Mouse (Mus musculus) heart, embryonic 11.5 days (tissue): ENCODE measurements around the gene Gm44511. TPM values are rescaled to one million over a fixed set of nuclear protein-coding genes. Genes with fewer than 3 reads are reported as not detected.
"Not testable (repeated sequence)": the region's sequence is repeated elsewhere in the genome, so short reads cannot be mapped to it uniquely, and the experiment has no call there.

Experiments
- ATAC-seq: fragments of 200-750 bp; cut with Nextera tagmentation; replicated peaks from 2 replicates; pipeline ENCODE4 v1.8.0; 2017; ENCODE audit warnings: moderate library complexity; ENCODE audit not compliant: insufficient number of reproducible peaks, low FRiP score, low TSS enrichment
- H3K27ac ChIP-seq: fragments of 300-500 bp; sonication (generic); 2 replicates; pipeline ENCODE4 v1.5.1; 2014; ENCODE audit warnings: mild to moderate bottlenecking, low read depth, low read length
- H3K27me3 ChIP-seq: fragments of 300-500 bp; sonication (generic); 2 replicates; pipeline ENCODE4 v1.6.1; 2014; ENCODE audit warnings: mild to moderate bottlenecking, low read length, mixed read lengths; ENCODE audit not compliant: control insufficient read depth, insufficient read depth
- H3K36me3 ChIP-seq: fragments of 300-500 bp; sonication (generic); 2 replicates; pipeline ENCODE4 v1.6.1; 2014; ENCODE audit warnings: mild to moderate bottlenecking, low read length, moderate library complexity, mixed read lengths; ENCODE audit not compliant: control insufficient read depth, insufficient read depth
- H3K4me1 ChIP-seq: fragments of 300-500 bp; sonication (generic); 2 replicates; pipeline ENCODE4 v1.6.1; 2014; ENCODE audit warnings: low read length; ENCODE audit not compliant: control insufficient read depth, insufficient read depth
- H3K4me2 ChIP-seq: fragments of 300-500 bp; sonication (generic); 2 replicates; pipeline ENCODE4 v1.6.1; 2014; ENCODE audit warnings: mild to moderate bottlenecking, moderate library complexity
- H3K4me3 ChIP-seq: fragments of 300-500 bp; sonication (generic); 2 replicates; pipeline ENCODE4 v1.5.1; 2014; ENCODE audit warnings: low read depth, low read length
- H3K9ac ChIP-seq: fragments of 300-500 bp; sonication (generic); 2 replicates; pipeline ENCODE4 v1.6.1; 2014; ENCODE audit warnings: mild to moderate bottlenecking, low read depth, low read length, moderate library complexity
- H3K9me3 ChIP-seq: fragments of 300-500 bp; sonication (generic); replicated peaks from 2 replicates; pipeline ENCODE4 v1.6.1; 2016; ENCODE audit warnings: low read length; ENCODE audit not compliant: control insufficient read depth
- WGBS: fragments of 180-500 bp; shearing (Covaris S2); extraction: QIAGEN DNeasy Blood & Tissue Kit; methylation state at CpG from one replicate; pipeline ENCODE4 v1.1.7; 2014; ENCODE audit not compliant: insufficient replicate concordance; 5-methylcytosine and 5-hydroxymethylcytosine counted together
- polyA plus RNA-seq: library from polyadenylated mRNA; unstranded; fragments of >200 nt; fragmentation: Nextera tagmentation; extraction: Ambion mirVana; gene quantifications from 2 replicates; pipeline ENCODE4 v1.2.1, GENCODE M21; 2014

Gm44511 gene
- polyA plus RNA-seq, 1 experiment from 2014 or later: not detected

GRCm38 (mm10) chr6:128789115-128789514 is 37.0 kb downstream of the Gm44511 start, which contains the start of gene Klrb1c:
Klrb1c (minus strand) TSS chr6:128789215.
- H3K4me3 ChIP-seq: no peak within 1 kb of the TSS
- WGBS: 81% methylated on average over 2 of the region's 2 CpGs
- H3K36me3 ChIP-seq: no peaks in the 10 kb centered on the region
- H3K9me3 ChIP-seq: no peaks in the 10 kb centered on the region
- H3K27me3 ChIP-seq: no peaks in the 10 kb centered on the region
- no peak for ATAC-seq
- H3K4me2 ChIP-seq: no peak within 1 kb of the TSS
- no peak within 1 kb of the TSS for H3K27ac ChIP-seq
- no peak within 1 kb of the TSS for H3K9ac ChIP-seq
- no peaks in the 10 kb centered on the region for H3K4me1 ChIP-seq

DNA sequence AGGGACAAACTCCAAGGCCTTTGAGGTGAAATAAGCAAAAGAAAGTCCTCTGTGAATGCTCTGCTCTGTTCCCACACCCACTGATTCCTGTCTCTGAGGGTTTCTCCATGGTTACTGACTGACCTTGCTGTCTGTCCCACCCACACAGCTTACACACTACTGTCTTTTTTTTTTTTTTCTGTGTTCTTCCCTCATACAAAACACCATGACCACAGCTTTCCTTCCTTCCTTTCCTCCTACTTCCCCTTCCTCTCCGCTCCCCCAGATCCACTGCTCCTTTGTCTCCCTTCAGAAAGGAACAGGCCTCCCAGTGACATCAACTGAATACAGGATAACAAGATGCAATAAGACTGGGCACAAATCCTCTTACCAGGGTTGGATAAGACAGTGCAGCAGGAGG is 37.6 kb downstream of the Gm44511 start:
- Histone ChIP-seq H3K27ac (no peak overlapping the region), H3K4me3 (no peak overlapping the region), H3K9me3 (no peaks in the 10 kb centered on the region), H3K36me3 (no peaks in the 10 kb centered on the region), H3K4me2 (no peak overlapping the region), H3K4me1 (no peaks in the 10 kb centered on the region), H3K9ac (no peak overlapping the region), H3K27me3 (no peaks in the 10 kb centered on the region)
- WGBS: 80% methylated on average over 1 of the region's 1 CpGs
- no peak for ATAC-seq

DNA sequence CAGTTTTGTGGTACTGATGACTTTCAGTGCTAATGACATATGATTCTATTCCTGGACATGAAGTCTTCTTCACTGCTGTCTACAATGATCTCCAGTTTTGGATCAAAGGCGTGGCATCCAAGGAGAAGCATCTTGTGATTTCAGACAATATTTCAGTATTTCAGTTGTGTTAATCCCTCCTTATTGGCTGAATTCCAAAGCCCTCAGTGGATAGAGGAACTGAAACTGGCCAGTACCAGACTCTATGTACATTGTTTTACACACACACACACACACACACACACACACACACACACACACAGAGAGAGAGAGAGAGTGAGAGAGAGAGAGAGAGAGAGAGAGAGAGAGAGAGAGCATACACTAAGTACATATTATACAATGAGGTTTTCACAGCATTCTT is 39.7 kb downstream of the Gm44511 start:
- H3K9ac ChIP-seq, H3K4me3 ChIP-seq, H3K4me1 ChIP-seq, H3K27me3 ChIP-seq, H3K36me3 ChIP-seq, ATAC-seq, H3K9me3 ChIP-seq, H3K27ac ChIP-seq, H3K4me2 ChIP-seq: not testable (repeated sequence)
- WGBS: 71% methylated on average over 1 of the region's 1 CpGs

GRCm38 (mm10) chr6:128769481-128770253 is 56.4 kb downstream of the Gm44511 start:
- Histone ChIP-seq H3K4me1 (no peaks in the 10 kb centered on the region), H3K4me2 (no peak overlapping the region), H3K27me3 (no peaks in the 10 kb centered on the region), H3K9me3 (0 out of 2 replicates have a peak, but pooled peaks cover 2% of the 10 kb centered on the region), H3K36me3 (no peaks in the 10 kb centered on the region), H3K9ac (0 out of 2 replicates have a peak overlapping the region, but pooled peaks have one; percentile 22), H3K4me3 (no peak overlapping the region), H3K27ac (no peak overlapping the region)
- ATAC-seq: no peak
- WGBS: 80% methylated on average over 10 of the region's 10 CpGs

- H3K36me3 ChIP-seq: no peaks in the 10 kb centered on the region
- H3K27me3 ChIP-seq: no peaks in the 10 kb centered on the region
- no peak overlapping the region for H3K4me2 ChIP-seq
- H3K9me3 ChIP-seq: no peaks in the 10 kb centered on the region
- ATAC-seq: no peak
- no peak overlapping the region for H3K9ac ChIP-seq
- WGBS: 77% methylated on average over 4 of the region's 4 CpGs
- no peak overlapping the region for H3K4me3 ChIP-seq
- H3K27ac ChIP-seq: no peak overlapping the region
- no peaks in the 10 kb centered on the region for H3K4me1 ChIP-seq
Measured at GRCm38 (mm10) chr6:128768047-128768446, 58.1 kb downstream of the Gm44511 start.

GRCm38 (mm10) chr6:128766486-128767254 is 59.4 kb downstream of the Gm44511 start:
- H3K9ac ChIP-seq, H3K4me3 ChIP-seq, ATAC-seq, H3K27me3 ChIP-seq, H3K9me3 ChIP-seq, H3K4me2 ChIP-seq, H3K4me1 ChIP-seq, H3K27ac ChIP-seq, H3K36me3 ChIP-seq: not testable (repeated sequence)
- 55% methylated on average over 6 of the region's 6 CpGs for WGBS

DNA sequence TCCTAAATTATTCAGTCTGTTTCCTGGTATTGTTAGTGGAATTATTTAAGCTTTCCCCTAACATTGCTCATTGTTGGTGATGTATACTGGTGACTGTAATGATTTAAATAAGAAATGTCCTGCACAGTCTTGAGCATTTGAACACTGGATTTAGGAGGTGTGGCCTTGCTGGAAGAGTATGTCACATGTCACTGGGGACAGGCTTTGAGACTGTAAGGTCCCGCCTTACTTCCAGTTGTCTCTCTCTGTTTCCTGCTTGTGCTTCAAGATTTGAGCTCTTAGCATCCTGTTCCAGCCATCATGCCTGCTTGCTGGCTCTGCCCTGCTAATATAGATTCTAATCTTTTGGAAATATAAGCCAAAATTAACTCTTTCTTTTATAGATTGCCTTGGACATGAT is 60.9 kb downstream of the Gm44511 start:
- WGBS: 74% methylated on average over 1 of the region's 1 CpGs
- no peaks in the 10 kb centered on the region for H3K4me1 ChIP-seq
- H3K9me3 ChIP-seq: no peaks in the 10 kb centered on the region
- H3K36me3 ChIP-seq: no peaks in the 10 kb centered on the region
- H3K9ac ChIP-seq: no peak overlapping the region
- no peak for ATAC-seq
- H3K27ac ChIP-seq: no peak overlapping the region
- no peak overlapping the region for H3K4me2 ChIP-seq
- H3K27me3 ChIP-seq: no peaks in the 10 kb centered on the region
- H3K4me3 ChIP-seq: no peak overlapping the region

DNA sequence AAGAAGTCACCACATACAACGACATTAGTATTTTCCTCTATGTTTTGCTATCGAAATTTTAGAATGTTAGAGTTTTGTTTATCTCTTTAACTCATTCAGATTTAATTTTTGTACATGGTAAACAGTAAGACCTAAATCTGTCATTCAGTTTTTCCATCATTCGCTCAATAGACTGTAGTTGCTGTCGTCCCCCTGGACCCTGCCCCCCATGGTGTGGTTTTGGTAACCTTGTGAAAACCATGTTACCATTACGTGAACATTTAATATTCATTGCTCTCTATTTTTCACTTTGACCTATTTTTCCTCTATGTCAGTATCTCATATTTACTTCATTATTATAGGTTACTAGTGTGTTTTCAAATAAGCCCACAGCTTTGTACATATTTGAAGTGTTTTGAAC is 61.5 kb downstream of the Gm44511 start:
- ATAC-seq: no peak

More for the DNA sequence above, 61.5 kb downstream of the Gm44511 start:
- peak overlapping the region; percentile 53 for H3K4me2 ChIP-seq
- no peaks in the 10 kb centered on the region for H3K9me3 ChIP-seq
- no peaks in the 10 kb centered on the region for H3K4me1 ChIP-seq
- no peaks in the 10 kb centered on the region for H3K36me3 ChIP-seq
- 30% methylated on average over 5 of the region's 5 CpGs for WGBS
- no peaks in the 10 kb centered on the region for H3K27me3 ChIP-seq
- no peak overlapping the region for H3K27ac ChIP-seq
- H3K4me3 ChIP-seq: peak overlapping the region; percentile 36
- no peak overlapping the region for H3K9ac ChIP-seq
